Mouse (Mus musculus) brain, embryonic 14.5 days (tissue): ENCODE results near the gene Hpca.

ENCODE experiments used
- CTCF ChIP-seq: fragments of 200-500 bp; IDR thresholded peaks from 2 replicates; pipeline ENCODE4 v1.5.1; 2012; ENCODE audit warnings: inconsistent platforms, mild to moderate bottlenecking, moderate library complexity, borderline replicate concordance; ENCODE audit not compliant: insufficient read depth, insufficient read length; ENCODE audit errors: extremely low read depth
- POLR2A ChIP-seq: fragments of 200-500 bp; IDR thresholded peaks from 2 replicates; pipeline ENCODE4 v1.6.1; 2012; ENCODE audit warnings: mild to moderate bottlenecking, inconsistent platforms, borderline replicate concordance; ENCODE audit not compliant: poor library complexity, insufficient read depth, insufficient read length, severe bottlenecking; ENCODE audit errors: extremely low read depth

DNA sequence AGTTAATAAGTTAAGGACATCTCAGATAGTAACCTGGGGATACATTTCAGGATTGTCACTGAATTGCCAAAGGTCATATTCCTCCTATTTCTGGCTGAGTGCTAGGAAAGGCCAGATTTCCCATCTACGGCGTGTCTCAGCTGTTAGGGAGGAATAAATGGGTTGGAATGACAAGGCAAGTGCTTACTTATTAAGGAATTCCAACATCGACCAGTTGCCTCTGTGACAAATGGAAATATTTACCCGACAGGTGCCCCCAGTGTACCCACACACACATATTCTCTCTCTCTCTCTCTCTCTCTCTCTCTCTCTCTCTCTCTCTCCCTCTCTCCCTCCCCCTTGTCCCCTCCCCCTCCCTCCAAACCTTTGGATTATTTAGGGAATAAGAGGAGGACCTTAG is 24.1 kb upstream of the Hpca start:
- no peak for TF ChIP-seq CTCF
- no peak for TF ChIP-seq POLR2A
